Mouse (Mus musculus) midbrain, embryonic 13.5 days (tissue): ENCODE data around the gene Thumpd3. TPM values are rescaled to one million over a fixed set of nuclear protein-coding genes. Genes with fewer than 3 reads are reported as not detected.
A peak's percentile ranks its signal among the peaks of the same experiment; 100 is the strongest.

Experiments used
- ATAC-seq: fragments of 200-750 bp; cut with Nextera tagmentation; 2 replicates; pipeline ENCODE4 v1.8.0; 2017; ENCODE audit warnings: mild to moderate bottlenecking, moderate TSS enrichment, moderate library complexity
- H3K27ac ChIP-seq: fragments of 300-500 bp; sonication (generic); 2 replicates; pipeline ENCODE4 v1.5.1; 2015; ENCODE audit warnings: inconsistent platforms, mild to moderate bottlenecking, moderate library complexity
- H3K27me3 ChIP-seq: fragments of 300-500 bp; sonication (generic); 2 replicates; pipeline ENCODE4 v1.6.1; 2015; ENCODE audit warnings: mild to moderate bottlenecking, inconsistent platforms
- H3K36me3 ChIP-seq: fragments of 300-500 bp; sonication (generic); 2 replicates; pipeline ENCODE4 v1.6.1; 2015; ENCODE audit warnings: mild to moderate bottlenecking, inconsistent platforms
- H3K4me1 ChIP-seq: fragments of 300-500 bp; sonication (generic); replicated peaks from 2 replicates; pipeline ENCODE4 v1.6.1; 2015; ENCODE audit warnings: inconsistent platforms
- H3K4me2 ChIP-seq: fragments of 300-500 bp; sonication (generic); replicated peaks from 2 replicates; pipeline ENCODE4 v1.6.1; 2015; ENCODE audit warnings: moderate library complexity, mild to moderate bottlenecking, inconsistent platforms
- H3K4me3 ChIP-seq: fragments of 300-500 bp; sonication (generic); replicated peaks from 2 replicates; pipeline ENCODE4 v1.5.1; 2015; ENCODE audit warnings: mild to moderate bottlenecking, inconsistent platforms
- H3K9ac ChIP-seq: fragments of 300-500 bp; sonication (generic); replicated peaks from 2 replicates; pipeline ENCODE4 v1.6.1; 2015; ENCODE audit warnings: mild to moderate bottlenecking, inconsistent platforms
- H3K9me3 ChIP-seq: fragments of 300-500 bp; sonication (generic); 2 replicates; pipeline ENCODE4 v1.6.1; 2016; ENCODE audit warnings: mild to moderate bottlenecking, inconsistent platforms
- WGBS: fragments of 180-500 bp; shearing (Covaris S2); methylation state at CpG from one replicate; pipeline ENCODE4 v1.1.7; 2015; 5-methylcytosine and 5-hydroxymethylcytosine counted together
- polyA plus RNA-seq: library from polyadenylated mRNA; unstranded; fragments of >200 nt; fragmentation: Nextera tagmentation; extraction: Ambion mirVana; gene quantifications from 2 replicates; pipeline ENCODE4 v1.2.1, GENCODE M21; 2015

Gene Thumpd3
- polyA plus RNA-seq, 1 experiment from 2014 or later = 59.0 TPM

- Histone ChIP-seq H3K4me3 (no peak overlapping the region), H3K4me1 (peaks cover 30% of the 10 kb centered on the region), H3K9me3 (no peaks in the 10 kb centered on the region), H3K9ac (no peak overlapping the region), H3K27ac (no peak overlapping the region), H3K27me3 (no peaks in the 10 kb centered on the region), H3K4me2 (no peak overlapping the region), H3K36me3 (no peaks in the 10 kb centered on the region)
- WGBS = 15% methylated on average over 8 of the region's 8 CpGs
- no peak for ATAC-seq
These were observed 21.2 kb upstream of the Thumpd3 start for GRCm38 (mm10) chr6:113024866-113025265.

- Histone ChIP-seq H3K4me1 (peaks cover 30% of the 10 kb centered on the region), H3K27ac (0 out of 2 replicates have a peak overlapping the region, but pooled peaks have one; percentile 25), H3K9ac (no peak overlapping the region), H3K9me3 (no peaks in the 10 kb centered on the region), H3K4me3 (no peak overlapping the region), H3K4me2 (no peak overlapping the region), H3K27me3 (no peaks in the 10 kb centered on the region), H3K36me3 (no peaks in the 10 kb centered on the region)
- no peak for ATAC-seq
- 25% methylated on average over 5 of the region's 5 CpGs for WGBS
These were observed 20.3 kb upstream of the Thumpd3 start for GRCm38 (mm10) chr6:113025774-113026173.

GRCm38 (mm10) chr6:113027446-113027845 is 18.6 kb upstream of the Thumpd3 start:
- H3K4me1 ChIP-seq = peaks cover 30% of the 10 kb centered on the region
- no peak overlapping the region for H3K4me3 ChIP-seq
- no peak overlapping the region for H3K4me2 ChIP-seq
- H3K36me3 ChIP-seq = no peaks in the 10 kb centered on the region
- H3K9me3 ChIP-seq = no peaks in the 10 kb centered on the region
- WGBS = 8% methylated on average over 2 of the region's 2 CpGs
- H3K9ac ChIP-seq = no peak overlapping the region
- H3K27me3 ChIP-seq = no peaks in the 10 kb centered on the region
- ATAC-seq = peak; percentile 73
- H3K27ac ChIP-seq = 0 out of 2 replicates have a peak overlapping the region, but pooled peaks have one; percentile 35

- ATAC-seq = no peak
- WGBS = 83% methylated on average over 3 of the region's 3 CpGs
These were observed 17.0 kb upstream of the Thumpd3 start for GRCm38 (mm10) chr6:113029006-113029405.

GRCm38 (mm10) chr6:113030553-113030952 is 15.5 kb upstream of the Thumpd3 start:
- Histone ChIP-seq H3K9ac (no peak overlapping the region), H3K27ac (no peak overlapping the region), H3K4me3 (no peak overlapping the region), H3K27me3 (no peaks in the 10 kb centered on the region), H3K4me1 (peaks cover 14% of the 10 kb centered on the region), H3K4me2 (no peak overlapping the region), H3K36me3 (no peaks in the 10 kb centered on the region), H3K9me3 (no peaks in the 10 kb centered on the region)
- ATAC-seq = no peak
- WGBS = 86% methylated on average over 3 of the region's 3 CpGs

More at GRCm38 (mm10) chr6:113029006-113029405, 17.0 kb upstream of the Thumpd3 start:
- Histone ChIP-seq H3K4me1 (peaks cover 30% of the 10 kb centered on the region), H3K27ac (no peak overlapping the region), H3K36me3 (no peaks in the 10 kb centered on the region), H3K9ac (no peak overlapping the region), H3K27me3 (no peaks in the 10 kb centered on the region), H3K4me2 (no peak overlapping the region), H3K4me3 (no peak overlapping the region), H3K9me3 (no peaks in the 10 kb centered on the region)

DNA sequence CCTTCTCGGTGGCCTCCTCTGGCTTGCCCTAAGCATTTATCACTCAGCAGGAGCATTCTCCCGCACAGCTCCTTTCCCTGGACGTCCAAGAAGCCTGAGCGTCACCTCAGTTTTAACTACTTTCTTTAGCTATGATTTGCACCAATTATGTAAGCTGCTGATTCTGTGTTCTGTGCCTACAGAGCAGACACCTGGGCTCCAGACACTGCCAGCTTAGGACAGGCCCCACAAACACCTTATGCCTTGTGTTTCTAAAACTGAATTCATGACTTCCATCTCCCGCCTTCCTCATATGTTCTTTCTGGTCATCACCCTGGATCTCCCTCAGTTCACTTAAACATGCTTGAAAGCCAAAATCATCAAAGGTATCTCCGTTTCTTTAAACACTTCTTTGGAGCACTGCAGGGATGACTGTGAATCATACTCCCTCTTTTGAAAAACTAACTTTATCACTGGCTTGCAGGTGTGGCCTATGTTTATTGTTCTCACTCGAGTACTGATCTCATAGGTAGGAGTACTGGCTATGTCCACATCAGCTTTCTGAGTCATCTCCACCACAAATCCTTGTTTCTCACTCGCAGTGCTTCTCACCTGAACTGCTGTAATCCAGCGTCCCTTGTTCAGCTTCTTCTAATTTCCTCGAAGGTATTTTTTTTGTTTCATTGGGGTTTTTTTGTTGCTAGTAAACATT is 14.9 kb upstream of the Thumpd3 start:
- no peaks in the 10 kb centered on the region for H3K36me3 ChIP-seq
- no peaks in the 10 kb centered on the region for H3K9me3 ChIP-seq
- no peak for ATAC-seq
- no peaks in the 10 kb centered on the region for H3K27me3 ChIP-seq
- no peak overlapping the region for H3K9ac ChIP-seq
- H3K4me2 ChIP-seq = no peak overlapping the region
- H3K27ac ChIP-seq = no peak overlapping the region
- H3K4me3 ChIP-seq = no peak overlapping the region
- peaks cover 9% of the 10 kb centered on the region for H3K4me1 ChIP-seq
- WGBS = 84% methylated on average over 10 of the region's 10 CpGs

DNA sequence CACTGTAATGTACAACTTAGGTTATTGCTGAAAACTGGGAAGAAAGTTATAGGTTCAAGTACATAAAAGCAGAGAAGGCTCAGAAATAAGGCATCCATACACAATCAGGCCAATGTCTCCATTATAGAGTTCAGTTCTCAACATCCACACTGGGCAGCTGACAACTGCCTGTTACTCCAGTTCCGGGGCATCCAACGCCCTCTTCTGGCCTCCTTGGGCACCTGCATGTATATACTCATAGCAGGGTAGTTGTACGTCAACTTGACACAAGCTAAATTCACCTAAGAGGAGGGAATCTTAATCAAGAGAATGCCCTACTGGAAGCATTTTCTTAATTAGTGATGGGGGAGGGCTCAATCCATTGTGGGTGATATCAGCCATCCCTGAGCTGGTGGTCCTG is 13.9 kb upstream of the Thumpd3 start:
- H3K4me3 ChIP-seq = no peak overlapping the region
- 74% methylated on average over 3 of the region's 3 CpGs for WGBS
- no peaks in the 10 kb centered on the region for H3K36me3 ChIP-seq
- ATAC-seq = no peak
- H3K4me1 ChIP-seq = peaks cover 6% of the 10 kb centered on the region; the same call in 1 of the 2 replicates
- H3K9ac ChIP-seq = no peak overlapping the region
- H3K27ac ChIP-seq = no peak overlapping the region
- H3K9me3 ChIP-seq = no peaks in the 10 kb centered on the region
- H3K4me2 ChIP-seq = no peak overlapping the region
- H3K27me3 ChIP-seq = no peaks in the 10 kb centered on the region

DNA sequence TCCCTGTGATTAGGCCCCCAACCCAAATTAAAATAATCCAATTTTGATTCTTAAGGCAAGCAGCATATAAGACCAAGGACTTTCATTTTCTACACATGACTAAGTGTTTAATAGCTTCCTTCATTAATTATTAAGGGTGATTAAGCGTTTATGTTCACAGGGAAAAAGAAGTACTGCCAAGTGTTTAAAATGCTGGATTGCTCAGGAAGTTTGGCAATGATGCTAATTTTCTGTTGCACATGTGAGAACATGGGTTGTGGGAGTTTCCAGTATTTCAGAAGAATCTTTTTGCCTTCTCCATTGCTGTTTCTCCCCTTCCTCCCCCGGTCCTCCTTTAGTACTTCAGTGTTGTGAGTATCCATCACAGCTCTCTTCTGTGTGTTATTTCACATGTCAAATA is 12.8 kb upstream of the Thumpd3 start:
- 95% methylated on average over 2 of the region's 2 CpGs for WGBS
- peaks cover 5% of the 10 kb centered on the region for H3K4me1 ChIP-seq

GRCm38 (mm10) chr6:113034466-113034865 is 11.6 kb upstream of the Thumpd3 start:
- Histone ChIP-seq H3K27ac (no peak overlapping the region), H3K9me3 (no peaks in the 10 kb centered on the region), H3K4me3 (no peak overlapping the region), H3K36me3 (no peaks in the 10 kb centered on the region), H3K9ac (no peak overlapping the region), H3K4me1 (peaks cover 11% of the 10 kb centered on the region), H3K27me3 (no peaks in the 10 kb centered on the region), H3K4me2 (no peak overlapping the region)
- no peak for ATAC-seq
- WGBS = 92% methylated on average over 6 of the region's 6 CpGs

More for the DNA sequence above, 12.8 kb upstream of the Thumpd3 start:
- Histone ChIP-seq H3K4me2 (no peak overlapping the region), H3K9me3 (no peaks in the 10 kb centered on the region), H3K9ac (no peak overlapping the region), H3K4me3 (no peak overlapping the region), H3K27me3 (no peaks in the 10 kb centered on the region), H3K36me3 (no peaks in the 10 kb centered on the region), H3K27ac (no peak overlapping the region)
- no peak for ATAC-seq

- Histone ChIP-seq H3K36me3 (no peaks in the 10 kb centered on the region), H3K27ac (no peak overlapping the region), H3K4me2 (no peak overlapping the region), H3K4me3 (no peak overlapping the region), H3K9me3 (no peaks in the 10 kb centered on the region), H3K27me3 (no peaks in the 10 kb centered on the region), H3K4me1 (peaks cover 11% of the 10 kb centered on the region), H3K9ac (no peak overlapping the region)
- 76% methylated on average over 4 of the region's 4 CpGs for WGBS
- ATAC-seq = no peak
These were observed 9.4 kb upstream of the Thumpd3 start for GRCm38 (mm10) chr6:113036463-113037175.

DNA sequence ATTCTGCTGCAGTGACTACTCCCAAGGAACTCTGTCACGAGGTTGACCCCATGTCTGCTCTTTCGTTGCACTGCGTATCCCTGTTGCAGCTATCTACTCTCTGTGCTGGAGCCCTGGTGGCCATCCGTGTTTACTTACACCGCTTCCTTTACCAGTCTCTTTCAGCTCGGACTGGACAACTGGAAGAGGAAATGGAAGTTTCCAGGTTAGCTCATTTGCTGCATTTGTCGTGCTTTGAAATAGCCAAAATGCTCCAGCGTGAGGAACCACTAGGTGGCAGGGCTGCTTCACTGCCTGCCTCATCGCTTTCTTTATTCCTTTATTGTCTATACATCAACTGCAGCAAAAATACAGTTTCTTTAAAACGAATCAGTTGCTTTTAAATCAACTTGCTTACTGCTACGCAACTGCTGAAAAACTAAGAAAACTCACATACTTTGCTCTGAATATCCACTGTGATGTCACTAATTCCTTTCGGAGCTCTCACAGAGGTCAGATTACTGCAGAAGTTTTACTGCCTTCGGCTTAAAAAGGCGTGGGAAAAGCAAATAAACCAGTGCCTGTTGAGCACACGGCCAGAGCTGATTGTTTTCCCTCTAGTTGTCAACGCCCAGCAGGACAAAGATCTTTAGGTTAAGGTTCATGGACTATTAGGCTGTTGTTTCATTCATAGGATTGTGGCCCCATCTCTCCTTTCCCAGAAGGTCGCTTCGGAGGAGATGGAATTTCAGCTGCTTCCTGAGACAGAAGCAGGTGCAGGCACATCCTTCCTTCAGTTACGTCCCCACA is 7.9 kb upstream of the Thumpd3 start:
- Histone ChIP-seq H3K27ac (no peak overlapping the region), H3K4me3 (peak overlapping the region; percentile 26; the same call in 1 of the 2 replicates), H3K36me3 (no peaks in the 10 kb centered on the region), H3K4me1 (peaks cover 11% of the 10 kb centered on the region), H3K4me2 (peak overlapping the region; percentile 43), H3K27me3 (no peaks in the 10 kb centered on the region), H3K9ac (peak overlapping the region; percentile 32; the same call in 1 of the 2 replicates), H3K9me3 (no peaks in the 10 kb centered on the region)
- 9% methylated on average over 19 of the region's 19 CpGs for whole genome bisulfite sequencing
- ATAC-seq = peak; percentile 85

GRCm38 (mm10) chr6:113038735-113039058 is 7.3 kb upstream of the Thumpd3 start:
- Histone ChIP-seq H3K9ac (no peak overlapping the region), H3K36me3 (no peaks in the 10 kb centered on the region), H3K27ac (no peak overlapping the region)

More at GRCm38 (mm10) chr6:113038735-113039058, 7.3 kb upstream of the Thumpd3 start:
- peak overlapping the region; percentile 43 for H3K4me2 ChIP-seq
- no peaks in the 10 kb centered on the region for H3K27me3 ChIP-seq
- 49% methylated on average over 5 of the region's 5 CpGs for WGBS
- ATAC-seq = no peak
- H3K9me3 ChIP-seq = no peaks in the 10 kb centered on the region
- H3K4me1 ChIP-seq = peaks cover 11% of the 10 kb centered on the region
- no peak overlapping the region for H3K4me3 ChIP-seq
